Mouse (Mus musculus) macrophage (primary cell): ENCODE results near the gene Olfr94. TPM values are rescaled to one million over a fixed set of nuclear protein-coding genes. Genes with fewer than 3 reads are reported as not detected.

Experiments
- H3K27ac ChIP-seq: fragments of 350-480 bp; formaldehyde crosslinking; 2 replicates; pipeline ENCODE4 v1.9.0; 2021
- H3K36me3 ChIP-seq: fragments of 350-480 bp; formaldehyde crosslinking; 2 replicates; pipeline ENCODE4 v1.9.0; 2021; ENCODE audit errors: inconsistent target
- H3K4me3 ChIP-seq: fragments of 350-480 bp; formaldehyde crosslinking; 2 replicates; pipeline ENCODE4 v1.9.0; 2021; ENCODE audit errors: inconsistent target
- H3K79me2 ChIP-seq: fragments of 350-480 bp; formaldehyde crosslinking; 2 replicates; pipeline ENCODE4 v1.9.0; 2021; ENCODE audit errors: inconsistent target
- WGBS: methylation state at CpG from one replicate; pipeline ENCODE4 v1.1.7; 2026; ENCODE audit warnings: inconsistent platforms; ENCODE audit not compliant: missing documents; 5-methylcytosine and 5-hydroxymethylcytosine counted together
- polyA plus RNA-seq: library from polyadenylated mRNA; stranded (reverse); fragments of 250-400 nt; gene quantifications from 3 replicates; pipeline ENCODE4 v1.2.4, GENCODE M21; 2018; ENCODE audit warnings: inconsistent platforms

The Olfr94 gene
- polyA plus RNA-seq, 1 experiment from 2014 or later: not detected

DNA sequence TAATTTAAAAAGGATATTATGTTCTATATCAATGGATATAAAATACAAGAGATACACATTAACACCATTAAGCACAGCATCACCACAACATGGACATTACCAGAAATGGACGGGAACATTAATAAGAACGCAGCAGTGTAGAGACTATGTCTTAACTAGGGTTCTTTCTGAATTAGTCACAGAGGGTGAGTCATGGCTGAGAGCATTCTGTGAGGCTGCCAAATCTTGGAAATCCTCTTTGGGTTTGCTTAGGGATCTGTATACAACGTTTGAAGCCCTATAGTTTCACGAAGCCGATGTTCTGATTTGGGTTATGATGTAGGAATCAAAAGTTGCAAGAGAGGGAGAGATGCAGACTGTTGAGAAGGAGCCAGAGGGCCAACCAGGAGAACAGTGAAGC lies 6.0 kb downstream of the Olfr94 start:
- no peak overlapping the region for H3K27ac ChIP-seq
- H3K36me3 ChIP-seq: no peaks in the 10 kb centered on the region
- no peak overlapping the region for H3K4me3 ChIP-seq
- H3K79me2 ChIP-seq: no peaks in the 10 kb centered on the region
- WGBS: 96% methylated on average over 5 of the region's 5 CpGs

- H3K4me3 ChIP-seq: no peak within 1 kb of the TSS
- no peaks in the 10 kb centered on the region for H3K79me2 ChIP-seq
- no peaks in the 10 kb centered on the region for H3K36me3 ChIP-seq
- 95% methylated on average over 2 of the region's 2 CpGs for WGBS
- no peak within 1 kb of the TSS for H3K27ac ChIP-seq
These were observed 7.1 kb downstream of the Olfr94 start, which contains the start of gene Ubd for GRCm38 (mm10) chr17:37193656-37194055. Gene Ubd, plus strand, starts transcription at chr17:37193892.

DNA sequence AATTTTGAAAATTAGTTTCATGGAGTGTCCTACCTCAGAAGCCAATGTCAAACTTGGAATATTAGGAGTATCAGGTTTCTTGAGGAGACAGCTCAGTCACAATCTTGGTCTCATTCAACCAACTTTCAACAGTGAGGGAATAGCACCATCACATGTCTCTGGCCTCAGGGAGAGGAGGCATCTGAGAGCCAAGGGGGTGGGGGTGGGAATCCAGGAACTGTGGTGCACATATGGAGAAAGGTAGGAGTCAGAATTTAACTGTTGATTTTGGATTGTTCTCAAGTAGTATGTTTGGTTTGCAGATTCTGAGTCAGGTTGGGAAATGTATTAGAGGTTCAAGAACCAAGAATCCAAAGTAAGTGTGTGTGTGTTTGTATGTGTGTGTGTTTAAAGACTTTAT lies 7.8 kb downstream of the Olfr94 start:
- no peaks in the 10 kb centered on the region for H3K36me3 ChIP-seq
- H3K4me3 ChIP-seq: no peak overlapping the region
- no peaks in the 10 kb centered on the region for H3K79me2 ChIP-seq

GRCm38 (mm10) chr17:37190711-37191110 lies 10.1 kb downstream of the Olfr94 start:
- no peaks in the 10 kb centered on the region for H3K36me3 ChIP-seq
- 86% methylated on average over 2 of the region's 2 CpGs for whole genome bisulfite sequencing
- H3K4me3 ChIP-seq: no peak overlapping the region
- H3K27ac ChIP-seq: no peak overlapping the region
- H3K79me2 ChIP-seq: no peaks in the 10 kb centered on the region

More for the DNA sequence above, 7.8 kb downstream of the Olfr94 start:
- H3K27ac ChIP-seq: no peak overlapping the region

DNA sequence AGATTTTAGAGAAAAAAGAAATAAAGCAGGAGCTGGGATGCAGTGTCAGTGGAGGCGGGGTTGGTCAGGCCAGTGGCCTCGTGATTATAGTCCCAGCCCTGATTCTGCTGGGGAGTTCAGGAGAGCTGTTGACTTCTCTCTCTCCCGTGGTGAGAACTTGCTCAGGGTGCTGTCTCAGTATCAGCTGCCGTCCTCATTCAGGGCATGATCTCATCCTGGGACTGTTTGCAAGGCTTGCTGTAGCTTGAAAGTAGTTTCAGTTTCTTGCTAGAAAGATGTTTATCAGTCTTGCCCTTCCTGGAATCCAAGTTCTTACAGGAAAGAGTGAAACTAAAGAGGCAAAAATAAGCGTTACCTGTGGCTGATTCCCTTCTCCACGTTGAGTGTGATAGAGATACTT lies 15.3 kb downstream of the Olfr94 start:
- H3K36me3 ChIP-seq: no peaks in the 10 kb centered on the region
- H3K4me3 ChIP-seq: no peak overlapping the region
- 12% methylated on average over 6 of the region's 6 CpGs for WGBS
- H3K27ac ChIP-seq: no peak overlapping the region
- no peaks in the 10 kb centered on the region for H3K79me2 ChIP-seq

GRCm38 (mm10) chr17:37161394-37161793 lies 39.4 kb downstream of the Olfr94 start, which contains the start of gene Olfr93:
Gene Olfr93, minus strand, starts transcription at chr17:37161494.
- Histone ChIP-seq H3K27ac (no peak within 1 kb of the TSS), H3K4me3 (no peak within 1 kb of the TSS), H3K36me3 (no peaks in the 10 kb centered on the region), H3K79me2 (no peaks in the 10 kb centered on the region)

Other genes starting within 250 kb of the Olfr94 start
- gene Ppp1r11, start 249.3 kb downstream of the Olfr94 start, polyA plus RNA-seq: 42.9 to 61.6 TPM (median 57.7 TPM) in 3 replicates
- gene Znrd1, start 242.4 kb downstream of the Olfr94 start, polyA plus RNA-seq: 17.7 to 36.4 TPM (median 32.4 TPM) in 3 replicates
- gene Znrd1as, start 242.4 kb downstream of the Olfr94 start, polyA plus RNA-seq: 5.5 to 12.4 TPM (median 5.9 TPM) in 3 replicates
- not detected in 3 replicates for gene 2410137M14Rik, start 219.8 kb downstream of the Olfr94 start, polyA plus RNA-seq
- gene H2-M5, start 211.5 kb downstream of the Olfr94 start, polyA plus RNA-seq: not detected in 3 replicates
- not detected in 3 replicates for gene Zfp57, start 199.8 kb downstream of the Olfr94 start, polyA plus RNA-seq
- not detected in 3 replicates for gene Mog, start 177.6 kb downstream of the Olfr94 start, polyA plus RNA-seq
- gene Gabbr1, start 155.0 kb downstream of the Olfr94 start, polyA plus RNA-seq: 0.44 to 0.87 TPM (median 0.59 TPM) in 3 replicates
- not detected in 3 replicates for gene Olfr90, start 112.5 kb downstream of the Olfr94 start, polyA plus RNA-seq
- not detected in 3 replicates for gene Olfr91, start 102.7 kb downstream of the Olfr94 start, polyA plus RNA-seq
- not detected in 3 replicates for gene Olfr92, start 80.9 kb downstream of the Olfr94 start, polyA plus RNA-seq
- not detected in 3 replicates for gene Olfr93, start 39.5 kb downstream of the Olfr94 start, polyA plus RNA-seq
- gene Ubd, start 7.1 kb downstream of the Olfr94 start, polyA plus RNA-seq: not detected in 3 replicates
- gene Olfr95, start 12.1 kb upstream of the Olfr94 start, polyA plus RNA-seq: not detected in 3 replicates
- gene Olfr96, start 19.2 kb upstream of the Olfr94 start, polyA plus RNA-seq: not detected in 3 replicates
- not detected in 3 replicates for gene Olfr97, start 36.3 kb upstream of the Olfr94 start, polyA plus RNA-seq
- not detected in 3 replicates for gene Olfr98, start 62.8 kb upstream of the Olfr94 start, polyA plus RNA-seq
- gene H2-M3, start 69.2 kb upstream of the Olfr94 start, polyA plus RNA-seq: 27.9 to 59.9 TPM (median 48.4 TPM) in 3 replicates
- gene Olfr99, start 82.5 kb upstream of the Olfr94 start, polyA plus RNA-seq: not detected in 3 replicates
- gene Olfr101, start 103.3 kb upstream of the Olfr94 start, polyA plus RNA-seq: not detected in 3 replicates
- not detected in 3 replicates for gene Olfr102, start 116.1 kb upstream of the Olfr94 start, polyA plus RNA-seq
- gene Olfr103, start 138.7 kb upstream of the Olfr94 start, polyA plus RNA-seq: not detected in 3 replicates
- not detected in 3 replicates for gene Olfr104-ps, start 158.6 kb upstream of the Olfr94 start, polyA plus RNA-seq
- gene Olfr105-ps, start 178.0 kb upstream of the Olfr94 start, polyA plus RNA-seq: not detected in 3 replicates
- gene Olfr106-ps, start 189.4 kb upstream of the Olfr94 start, polyA plus RNA-seq: not detected in 3 replicates
- gene Olfr107, start 198.2 kb upstream of the Olfr94 start, polyA plus RNA-seq: not detected in 3 replicates
- gene Olfr108, start 244.5 kb upstream of the Olfr94 start, polyA plus RNA-seq: not detected in 3 replicates